Mouse (Mus musculus): Measurements from ENCODE around the gene R3hdml. TPM values are rescaled to one million over a fixed set of nuclear protein-coding genes. Genes with fewer than 3 reads are reported as not detected.
A peak's percentile ranks its signal among the peaks of the same experiment; 100 is the strongest.
"Not testable (repeated sequence)": the region's sequence is repeated elsewhere in the genome, so short reads cannot be mapped to it uniquely, and the experiment has no call there.

Gene R3hdml
- 0.20 TPM in 1 of 2 replicates, not detected in the other for polyA plus RNA-seq (2016; fragmentation: Nextera tagmentation; extraction: Ambion mirVana)

DNA sequence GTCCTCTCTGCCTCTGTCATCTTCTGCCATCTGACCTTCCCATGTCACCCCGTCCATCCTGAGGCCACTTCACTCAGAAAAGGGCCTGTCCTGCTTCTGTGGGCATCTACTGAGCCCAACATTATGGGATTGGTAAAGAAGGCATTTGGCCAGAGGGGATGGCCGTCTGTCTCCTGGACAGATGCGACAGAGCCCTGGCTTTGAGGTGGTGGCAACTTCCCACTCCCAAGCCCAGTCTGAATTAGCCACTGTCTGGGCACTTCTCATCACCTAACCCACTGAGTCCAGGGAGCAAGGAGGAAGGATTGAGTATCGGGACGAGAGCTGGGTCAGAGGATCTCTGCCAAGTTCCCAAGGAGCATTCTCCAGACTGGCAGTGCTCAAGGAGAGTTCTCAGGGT is at the start of gene R3hdml:
Gene R3hdml (plus strand): TSS at position 301 of the 400 bp plus-strand sequence.
- Histone ChIP-seq H3K4me1 (peaks cover 20% of the 10 kb centered on the region), H3K9me3 (no peaks in the 10 kb centered on the region), H3K36me3 (no peaks in the 10 kb centered on the region), H3K27me3 (ENCODE audit: insufficient read depth, poor library complexity, severe bottlenecking) (peaks cover 10% of the 10 kb centered on the region; the same call in 1 of the 2 replicates), H3K27ac (no peak within 1 kb of the TSS), H3K4me3 (no peak within 1 kb of the TSS)
- no peak for DNase-seq (ENCODE audit: low spot score)
- WGBS = 76% methylated on average over 5 of the region's 5 CpGs

DNA sequence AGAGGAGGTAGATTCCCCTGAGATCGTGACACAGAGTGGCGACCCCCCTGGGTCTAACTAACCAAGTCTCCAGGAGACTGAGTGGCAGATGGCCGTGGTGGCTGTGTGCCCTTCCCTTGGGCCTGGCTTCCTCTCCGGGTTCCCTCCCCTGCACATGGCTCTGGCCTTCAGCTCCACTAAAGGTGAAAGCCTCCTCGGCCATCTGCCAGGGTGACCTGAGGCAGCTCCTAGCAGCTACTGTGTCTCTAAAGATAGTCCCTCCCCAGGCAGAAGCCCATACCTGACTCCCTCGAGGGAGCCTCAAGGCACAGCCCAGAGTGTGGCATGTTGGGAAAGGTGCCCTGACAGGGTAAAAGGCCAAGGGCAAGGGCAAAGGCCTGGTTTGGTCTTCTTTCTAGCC is 48.6 kb upstream of the R3hdml start:
- no peaks in the 10 kb centered on the region for H3K9me3 ChIP-seq
- no peak overlapping the region for H3K4me3 ChIP-seq
- peaks cover 31% of the 10 kb centered on the region for H3K27me3 ChIP-seq (ENCODE audit: insufficient read depth, poor library complexity, severe bottlenecking)
- no peak for DNase-seq (ENCODE audit: low spot score)
- H3K27ac ChIP-seq = no peak overlapping the region
- H3K36me3 ChIP-seq = no peaks in the 10 kb centered on the region
- WGBS = 50% methylated on average over 6 of the region's 6 CpGs
- peaks cover 7% of the 10 kb centered on the region for H3K4me1 ChIP-seq

DNA sequence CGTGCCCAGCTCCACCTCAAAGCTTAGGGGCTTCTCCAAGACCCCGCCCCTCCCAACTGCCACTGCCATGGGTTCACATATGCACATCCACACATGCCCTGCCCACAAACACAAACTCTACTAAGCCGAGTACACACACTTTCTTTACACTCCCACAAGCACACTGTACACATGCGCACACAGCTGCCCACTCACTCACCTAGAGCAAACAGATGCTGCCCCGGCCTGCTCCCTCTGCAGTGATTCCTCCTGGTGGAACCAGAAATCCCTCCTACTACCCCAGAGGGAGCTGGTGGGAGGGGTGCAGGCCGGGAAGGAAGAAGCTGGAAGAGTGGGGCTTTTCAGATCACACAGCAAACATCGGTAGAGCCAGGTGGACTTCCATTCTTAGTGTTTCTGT is 48.1 kb upstream of the R3hdml start:
- Histone ChIP-seq H3K4me3 (no peak overlapping the region), H3K27ac (no peak overlapping the region), H3K9me3 (no peaks in the 10 kb centered on the region), H3K36me3 (no peaks in the 10 kb centered on the region), H3K27me3 (ENCODE audit: insufficient read depth, poor library complexity, severe bottlenecking) (peaks cover 26% of the 10 kb centered on the region), H3K4me1 (peaks cover 4% of the 10 kb centered on the region)
- DNase-seq (ENCODE audit: low spot score) = no peak
- WGBS = 61% methylated on average over 7 of the region's 7 CpGs

DNA sequence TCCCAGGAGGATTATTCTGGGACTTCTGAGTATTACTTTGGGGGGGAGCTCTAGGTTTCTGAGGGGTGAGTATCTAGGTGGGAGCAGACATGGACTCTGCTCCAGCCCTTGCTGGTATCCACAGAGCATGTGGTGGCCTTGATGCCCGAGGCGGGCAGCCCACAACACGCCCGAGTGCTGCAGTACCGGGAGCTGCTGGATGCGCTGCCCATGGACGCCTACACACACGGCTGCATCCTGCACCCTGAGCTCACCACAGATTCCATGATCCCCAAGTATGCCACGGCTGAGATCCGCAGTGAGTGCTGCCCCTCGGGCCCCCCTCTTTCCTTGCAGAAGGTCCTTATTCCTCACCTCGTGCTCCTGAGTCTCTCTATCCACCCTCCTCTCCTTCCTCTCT is 44.7 kb upstream of the R3hdml start:
- H3K36me3 ChIP-seq = no peaks in the 10 kb centered on the region
- no peak overlapping the region for H3K27ac ChIP-seq
- no peak overlapping the region for H3K4me3 ChIP-seq
- peaks cover 4% of the 10 kb centered on the region for H3K4me1 ChIP-seq
- WGBS = 73% methylated on average over 12 of the region's 12 CpGs
- no peak for DNase-seq (ENCODE audit: low spot score)
- H3K9me3 ChIP-seq = no peaks in the 10 kb centered on the region
- H3K27me3 ChIP-seq (ENCODE audit: insufficient read depth, poor library complexity, severe bottlenecking) = peaks cover 32% of the 10 kb centered on the region; the same call in 1 of the 2 replicates

DNA sequence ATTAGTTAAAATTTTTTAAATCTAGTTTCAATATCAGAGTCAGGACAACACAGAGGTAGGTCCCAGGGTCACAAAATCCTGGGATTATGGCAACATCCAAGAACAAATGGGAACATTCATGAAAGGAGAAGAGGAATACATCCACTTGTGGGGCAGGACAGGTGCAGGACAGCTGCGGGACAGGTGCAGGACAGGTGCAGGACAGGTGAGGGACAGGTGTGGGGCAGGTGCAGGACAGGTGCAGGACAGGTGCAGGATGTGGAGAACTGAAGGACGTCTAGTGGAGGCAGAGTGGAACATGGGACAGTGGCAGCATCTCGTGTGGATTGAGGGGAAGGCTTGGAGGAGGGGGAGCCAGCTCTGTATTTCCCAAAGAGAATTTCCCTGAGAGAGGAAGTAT is 42.8 kb upstream of the R3hdml start:
- H3K4me1 ChIP-seq = peaks cover 4% of the 10 kb centered on the region
- H3K27ac ChIP-seq = no peak overlapping the region
- no peak overlapping the region for H3K4me3 ChIP-seq
- no peaks in the 10 kb centered on the region for H3K9me3 ChIP-seq
- DNase-seq (ENCODE audit: low spot score) = no peak
- peaks cover 32% of the 10 kb centered on the region; the same call in 1 of the 2 replicates for H3K27me3 ChIP-seq (ENCODE audit: insufficient read depth, poor library complexity, severe bottlenecking)
- H3K36me3 ChIP-seq = no peaks in the 10 kb centered on the region
- 72% methylated on average over 3 of the region's 3 CpGs for WGBS

DNA sequence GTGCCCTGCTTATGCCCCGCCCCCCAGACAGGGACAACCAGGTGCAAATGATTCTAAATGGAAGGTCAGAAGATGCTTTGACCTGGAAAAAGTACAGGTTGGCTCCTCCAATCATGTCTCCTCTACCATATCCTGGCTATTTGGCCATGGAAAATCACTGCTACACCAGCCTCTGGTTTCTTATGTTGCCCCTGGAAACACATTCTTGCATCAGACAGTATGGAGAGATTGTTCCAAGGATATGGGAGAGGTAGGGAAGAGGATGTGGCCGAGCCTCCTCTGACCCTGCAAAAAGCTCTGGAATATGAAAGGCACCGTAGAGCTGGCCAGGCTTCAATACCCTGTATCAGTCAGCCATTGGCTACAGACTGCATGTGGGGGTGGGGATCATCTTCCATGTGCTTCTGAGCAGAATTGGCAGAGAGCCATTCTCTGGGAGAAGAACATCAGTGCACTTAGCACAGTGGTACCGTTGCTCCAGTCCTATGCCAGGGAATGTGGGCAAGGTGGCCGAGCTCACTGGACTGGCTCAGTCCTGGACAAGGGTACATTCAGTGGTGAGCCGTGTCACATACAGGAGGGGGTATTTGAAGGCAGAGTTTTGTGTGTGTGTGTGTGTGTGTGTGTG is 41.3 kb upstream of the R3hdml start:
- H3K27ac ChIP-seq = no peak overlapping the region
- no peak for DNase-seq (ENCODE audit: low spot score)
- H3K36me3 ChIP-seq = no peaks in the 10 kb centered on the region
- H3K4me1 ChIP-seq = peaks cover 4% of the 10 kb centered on the region
- no peak overlapping the region for H3K4me3 ChIP-seq
- H3K9me3 ChIP-seq = no peaks in the 10 kb centered on the region
- H3K27me3 ChIP-seq (ENCODE audit: insufficient read depth, poor library complexity, severe bottlenecking) = peaks cover 36% of the 10 kb centered on the region; the same call in 1 of the 2 replicates
- WGBS = 66% methylated on average over 6 of the region's 6 CpGs

DNA sequence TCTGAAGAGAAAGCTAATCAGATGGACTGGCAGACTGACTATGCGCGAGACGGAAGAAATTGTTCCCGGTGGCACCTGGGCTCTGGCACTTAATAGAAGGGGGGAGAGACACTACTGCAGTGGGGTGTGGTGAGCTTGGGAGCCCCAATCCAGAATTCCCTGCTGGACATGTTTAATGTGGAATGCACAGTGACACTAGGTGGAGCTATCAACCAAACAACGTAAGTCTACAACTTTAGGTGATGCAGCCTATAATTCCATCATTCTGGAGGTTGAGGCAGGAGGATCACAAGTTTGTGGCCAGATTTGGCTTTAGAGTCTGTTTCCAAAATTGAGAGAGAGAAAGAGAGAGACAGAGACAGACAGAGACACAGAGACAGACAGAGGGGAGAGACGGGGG is 39.4 kb upstream of the R3hdml start:
- Histone ChIP-seq H3K27me3 (ENCODE audit: insufficient read depth, poor library complexity, severe bottlenecking) (peaks cover 40% of the 10 kb centered on the region), H3K9me3 (no peaks in the 10 kb centered on the region), H3K4me3 (no peak overlapping the region), H3K4me1 (peaks cover 4% of the 10 kb centered on the region; the same call in 1 of the 2 replicates), H3K36me3 (no peaks in the 10 kb centered on the region), H3K27ac (no peak overlapping the region)
- no peak for DNase-seq (ENCODE audit: low spot score)
- WGBS = 86% methylated on average over 6 of the region's 6 CpGs

DNA sequence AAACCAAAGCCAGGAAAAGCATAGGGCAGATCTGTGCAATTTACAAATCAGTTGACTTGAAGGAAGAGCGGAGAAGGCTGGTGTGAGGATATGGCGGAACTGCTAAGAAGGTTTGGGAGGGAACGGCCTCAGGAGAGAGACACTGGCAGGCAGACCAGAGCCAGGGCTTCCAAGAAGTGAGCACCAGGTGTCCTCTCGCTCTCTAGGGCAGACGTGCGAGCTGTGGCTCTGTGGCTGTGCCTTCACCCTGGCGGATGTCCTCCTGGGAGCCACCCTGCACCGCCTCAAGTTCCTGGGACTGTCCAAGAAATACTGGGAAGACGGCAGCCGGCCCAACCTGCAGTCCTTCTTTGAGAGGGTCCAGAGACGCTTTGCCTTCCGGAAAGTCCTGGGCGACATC is 38.7 kb upstream of the R3hdml start:
- 85% methylated on average over 13 of the region's 13 CpGs for WGBS
- no peaks in the 10 kb centered on the region for H3K36me3 ChIP-seq
- no peaks in the 10 kb centered on the region for H3K9me3 ChIP-seq
- H3K4me3 ChIP-seq = no peak overlapping the region
- peaks cover 5% of the 10 kb centered on the region for H3K4me1 ChIP-seq
- DNase-seq (ENCODE audit: low spot score) = no peak
- no peak overlapping the region for H3K27ac ChIP-seq
- H3K27me3 ChIP-seq (ENCODE audit: insufficient read depth, poor library complexity, severe bottlenecking) = peaks cover 47% of the 10 kb centered on the region

DNA sequence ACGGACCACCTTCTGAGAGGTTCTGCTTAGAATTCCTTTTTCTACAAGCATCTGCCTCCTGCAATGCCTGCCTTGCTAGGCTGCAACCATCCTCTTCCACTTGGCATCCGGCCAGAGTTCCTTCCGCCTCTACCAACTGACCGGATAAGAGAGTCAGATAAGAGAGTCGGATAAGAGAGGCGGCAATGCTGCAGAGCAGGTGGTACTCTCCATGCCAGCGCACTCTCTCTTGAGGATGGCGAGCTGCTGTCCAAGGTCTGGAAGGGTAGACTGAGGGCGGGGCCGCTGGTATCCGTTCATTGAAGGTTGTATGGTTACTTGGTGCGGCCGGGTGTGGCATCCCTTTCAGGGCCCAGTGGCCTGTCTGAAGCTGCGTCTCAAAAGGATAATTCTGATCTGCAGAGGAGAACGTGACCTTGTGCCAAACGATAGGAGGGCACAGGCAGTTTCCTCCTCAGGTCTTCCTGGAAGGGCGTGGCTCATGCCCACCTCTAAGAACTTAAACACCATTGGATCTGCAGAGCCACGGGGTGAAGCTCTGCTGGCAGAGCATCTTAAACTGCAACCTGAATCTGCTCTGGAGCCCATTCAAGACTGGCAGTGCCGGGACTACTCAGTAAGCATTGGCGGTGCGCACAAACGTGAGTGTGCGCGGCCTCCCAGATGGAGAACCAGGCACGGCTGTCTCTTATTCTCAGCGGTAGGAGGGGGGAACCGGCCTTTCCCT is 33.4 kb upstream of the R3hdml start:
- Histone ChIP-seq H3K36me3 (no peaks in the 10 kb centered on the region), H3K9me3 (no peaks in the 10 kb centered on the region), H3K27me3 (ENCODE audit: insufficient read depth, poor library complexity, severe bottlenecking) (peaks cover 40% of the 10 kb centered on the region), H3K27ac (no peak overlapping the region), H3K4me1 (peaks cover 33% of the 10 kb centered on the region), H3K4me3 (no peak overlapping the region; the same call in 1 of the 2 replicates)
- WGBS = 40% methylated on average over 27 of the region's 27 CpGs
- no peak for DNase-seq (ENCODE audit: low spot score)

DNA sequence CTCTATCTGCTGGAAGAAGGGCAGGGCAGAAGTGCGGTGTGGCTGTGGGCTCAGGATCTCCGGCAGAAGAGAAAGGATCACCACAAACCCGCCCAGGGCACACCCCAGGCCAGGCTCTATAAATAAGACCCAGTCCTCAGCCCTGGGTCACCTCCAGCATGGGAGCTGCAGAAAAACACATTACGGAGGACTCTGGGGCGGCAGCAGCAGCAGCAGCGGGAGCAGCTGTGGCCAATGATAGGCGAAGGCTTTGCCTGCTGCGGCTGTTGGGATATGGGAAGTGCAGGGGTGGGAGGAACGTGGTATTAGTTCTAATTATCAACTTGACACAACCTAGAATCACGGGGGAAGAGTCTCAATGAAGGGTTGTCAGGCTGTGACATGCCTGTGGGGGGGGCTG is 32.7 kb upstream of the R3hdml start:
- H3K27ac ChIP-seq = no peak overlapping the region
- WGBS = 28% methylated on average over 10 of the region's 10 CpGs
- H3K27me3 ChIP-seq (ENCODE audit: insufficient read depth, poor library complexity, severe bottlenecking) = peaks cover 35% of the 10 kb centered on the region
- no peaks in the 10 kb centered on the region for H3K9me3 ChIP-seq
- DNase-seq (ENCODE audit: low spot score) = no peak
- H3K4me3 ChIP-seq = no peak overlapping the region; the same call in 1 of the 2 replicates
- H3K36me3 ChIP-seq = no peaks in the 10 kb centered on the region
- H3K4me1 ChIP-seq = peaks cover 39% of the 10 kb centered on the region

DNA sequence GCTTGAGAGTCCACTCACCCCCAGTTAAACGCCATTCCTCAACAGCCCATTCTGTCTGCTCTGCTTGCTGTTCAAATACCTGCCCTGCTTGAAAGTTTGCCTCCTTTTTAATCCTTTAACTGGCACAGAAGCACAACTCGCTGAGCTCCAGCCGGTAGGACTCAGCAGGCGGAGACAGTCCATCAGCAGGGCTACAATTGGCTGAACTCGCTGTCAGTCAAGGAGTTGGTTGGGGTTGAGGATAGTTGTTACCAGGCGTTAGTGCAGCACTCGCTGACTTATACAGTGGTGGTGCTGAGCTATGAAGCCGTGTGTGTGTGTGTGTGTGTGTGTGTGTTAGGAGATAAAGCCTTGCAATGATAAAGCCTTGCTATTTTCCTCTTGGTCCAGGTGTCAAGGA is 31.5 kb upstream of the R3hdml start:
- no peak overlapping the region for H3K27ac ChIP-seq
- WGBS = 90% methylated on average over 8 of the region's 8 CpGs
- peaks cover 31% of the 10 kb centered on the region for H3K27me3 ChIP-seq (ENCODE audit: insufficient read depth, poor library complexity, severe bottlenecking)
- H3K9me3 ChIP-seq = no peaks in the 10 kb centered on the region
- peaks cover 52% of the 10 kb centered on the region for H3K4me1 ChIP-seq
- no peak overlapping the region for H3K4me3 ChIP-seq
- DNase-seq (ENCODE audit: low spot score) = no peak
- H3K36me3 ChIP-seq = no peaks in the 10 kb centered on the region

DNA sequence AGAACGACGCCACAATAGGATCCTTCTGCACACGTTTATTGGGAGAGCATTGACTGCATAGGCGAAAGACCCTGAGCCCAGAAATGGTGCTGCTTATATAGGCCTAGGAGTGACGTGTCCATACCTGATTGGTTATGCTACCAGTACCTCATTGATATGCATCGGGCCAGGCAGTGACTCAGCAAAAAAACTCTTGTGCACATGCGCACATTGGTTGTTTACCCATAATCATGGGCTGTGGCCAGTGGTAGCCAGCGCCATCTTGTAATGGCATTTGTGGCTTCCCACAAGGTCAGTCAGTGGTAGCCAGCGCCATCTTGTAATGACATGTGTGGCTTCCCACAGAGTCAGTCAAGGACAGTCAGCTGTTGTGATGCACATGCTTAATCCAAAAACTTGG is 30.8 kb upstream of the R3hdml start:
- not testable (repeated sequence) for H3K9me3 ChIP-seq; H3K27ac ChIP-seq; DNase-seq (ENCODE audit: low spot score); H3K36me3 ChIP-seq; H3K4me3 ChIP-seq
- H3K27me3 ChIP-seq (ENCODE audit: insufficient read depth, poor library complexity, severe bottlenecking) = peaks cover 31% of the 10 kb centered on the region
- 90% methylated on average over 9 of the region's 9 CpGs for WGBS
- peaks cover 58% of the 10 kb centered on the region for H3K4me1 ChIP-seq

DNA sequence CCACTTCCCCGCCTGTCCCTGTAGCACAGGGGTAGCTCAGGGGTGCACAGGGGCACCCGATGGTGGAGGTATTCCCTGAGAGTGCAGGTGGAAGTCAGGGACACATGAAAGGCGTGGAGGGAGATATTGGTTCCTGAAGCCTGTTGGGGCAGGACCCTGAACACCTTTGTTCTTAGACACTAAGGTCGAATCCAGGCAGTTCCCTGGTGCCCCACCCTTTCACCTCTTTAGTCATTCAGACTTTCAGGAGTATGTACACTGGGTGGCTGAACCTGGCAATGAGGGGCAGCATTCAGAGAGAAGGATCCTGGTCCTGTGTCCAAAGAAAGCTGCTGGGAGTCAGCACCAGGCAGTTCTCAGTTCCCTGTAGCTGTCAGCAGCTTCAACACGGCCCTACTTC is 29.7 kb upstream of the R3hdml start:
- DNase-seq (ENCODE audit: low spot score) = no peak
- 0 out of 2 replicates have a peak overlapping the region, but pooled peaks have one; percentile 0 for H3K4me3 ChIP-seq
- peaks cover 64% of the 10 kb centered on the region for H3K4me1 ChIP-seq
- 66% methylated on average over 5 of the region's 5 CpGs for WGBS
- no peaks in the 10 kb centered on the region for H3K9me3 ChIP-seq
- peaks cover 31% of the 10 kb centered on the region for H3K27me3 ChIP-seq (ENCODE audit: insufficient read depth, poor library complexity, severe bottlenecking)
- H3K36me3 ChIP-seq = peaks cover 5% of the 10 kb centered on the region; the same call in 1 of the 2 replicates
- H3K27ac ChIP-seq = peak overlapping the region; percentile 83; the same call in 1 of the 2 replicates
